Mouse (Mus musculus): ENCODE measurements around the gene Acsbg2.

DNA sequence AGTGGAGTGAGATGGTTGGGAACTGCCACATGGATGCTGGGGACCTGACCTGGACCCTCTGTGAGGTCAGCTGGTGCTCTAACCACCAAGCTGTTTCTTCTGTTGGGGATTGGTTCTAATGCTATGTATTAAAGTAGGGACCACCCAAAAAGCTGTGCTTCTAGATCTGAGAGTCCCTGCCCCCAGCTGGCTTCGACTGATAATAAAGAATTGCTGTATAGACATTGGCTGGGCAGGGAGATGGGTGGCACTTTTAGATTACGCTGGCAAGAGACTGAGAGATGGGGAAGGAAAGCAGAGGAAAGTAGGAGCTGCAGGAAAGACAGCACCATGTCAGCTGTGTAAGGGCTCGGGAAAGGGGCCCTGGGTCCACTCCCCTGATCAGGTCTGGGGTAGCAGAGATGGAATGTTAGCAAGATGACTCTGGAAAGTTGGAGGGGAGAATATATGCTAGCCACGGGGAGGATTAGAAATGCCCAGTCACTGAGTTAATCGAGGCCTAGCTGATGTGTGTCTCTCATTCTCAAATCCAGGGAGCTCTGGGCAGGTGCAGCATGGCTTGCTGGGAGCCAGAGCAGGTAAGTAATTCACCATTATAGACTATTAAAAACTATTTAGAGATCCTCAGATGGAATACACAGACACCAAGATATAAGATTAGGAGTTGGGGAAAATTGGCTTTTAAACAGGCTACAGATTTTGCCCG lies 80.5 kb downstream of the Acsbg2 start:
- TF ChIP-seq CTCF (IDR thresholded peaks at IDR 0.05; ENCODE audit: low read depth, low read length), result no peak
- TF ChIP-seq POLR2A (IDR thresholded peaks at IDR 0.05; ENCODE audit: borderline replicate concordance, low read depth, low read length), result no peak

Measured in bone marrow macrophage, adult 2 months (primary cell).